Mouse (Mus musculus) gastrocnemius, postnatal 14 days (tissue): Measurements from ENCODE around the gene Plekhs1. TPM values are rescaled to one million over a fixed set of nuclear protein-coding genes. Genes with fewer than 3 reads are reported as not detected.

Experiments
- DNase-seq: peaks from one replicate; pipeline ENCODE4 v3.0.0; 2021; ENCODE audit warnings: mixed read lengths
- intact Hi-C: fragments of 180-260 bp; cut with DNase I; formaldehyde crosslinking; loops from one replicate; pipeline ENCODE4 v1.15.1; 2025; ENCODE audit warnings: low total_unique reads
- total RNA-seq, 2 experiments: library from RNA; stranded (reverse); gene quantifications; 2 replicates each; pipeline ENCODE4 v1.2.3; 2021

Gene Plekhs1
- total RNA-seq, 2 experiments from 2014 or later: 0.09 to 0.21 TPM

GRCm38 (mm10) chr19:56452421-56452820 is 9.0 kb upstream of the Plekhs1 start:
- intact Hi-C loops: no loop called here

GRCm38 (mm10) chr19:56454862-56455261 is 6.6 kb upstream of the Plekhs1 start:
- intact Hi-C loops: no loop called here
- no peak for DNase-seq

More at GRCm38 (mm10) chr19:56452421-56452820, 9.0 kb upstream of the Plekhs1 start:
- no peak for DNase-seq

DNA sequence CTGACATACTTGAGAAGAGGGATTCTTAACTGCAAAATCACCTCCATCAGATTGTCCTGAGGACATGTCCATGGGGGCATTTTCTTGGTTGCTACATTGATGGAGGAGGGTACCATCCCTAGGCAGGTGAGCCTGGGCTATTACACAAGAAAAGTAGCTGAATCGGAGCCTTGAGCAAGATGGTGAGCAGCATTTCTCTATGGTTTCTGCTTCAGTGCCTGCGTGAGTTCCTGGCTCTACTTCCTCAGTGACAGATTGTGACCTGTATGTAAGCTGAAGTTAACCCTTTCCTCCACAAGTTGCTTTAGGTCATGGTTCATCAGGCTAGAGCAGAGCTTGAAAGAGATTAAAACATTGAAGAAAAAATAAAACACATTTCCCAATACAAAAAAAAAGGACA is 6.1 kb upstream of the Plekhs1 start:
- intact Hi-C loops: no loop called here
- no peak for DNase-seq

GRCm38 (mm10) chr19:56457569-56457968 is 3.9 kb upstream of the Plekhs1 start:
- intact Hi-C loops: no loop called here

DNA sequence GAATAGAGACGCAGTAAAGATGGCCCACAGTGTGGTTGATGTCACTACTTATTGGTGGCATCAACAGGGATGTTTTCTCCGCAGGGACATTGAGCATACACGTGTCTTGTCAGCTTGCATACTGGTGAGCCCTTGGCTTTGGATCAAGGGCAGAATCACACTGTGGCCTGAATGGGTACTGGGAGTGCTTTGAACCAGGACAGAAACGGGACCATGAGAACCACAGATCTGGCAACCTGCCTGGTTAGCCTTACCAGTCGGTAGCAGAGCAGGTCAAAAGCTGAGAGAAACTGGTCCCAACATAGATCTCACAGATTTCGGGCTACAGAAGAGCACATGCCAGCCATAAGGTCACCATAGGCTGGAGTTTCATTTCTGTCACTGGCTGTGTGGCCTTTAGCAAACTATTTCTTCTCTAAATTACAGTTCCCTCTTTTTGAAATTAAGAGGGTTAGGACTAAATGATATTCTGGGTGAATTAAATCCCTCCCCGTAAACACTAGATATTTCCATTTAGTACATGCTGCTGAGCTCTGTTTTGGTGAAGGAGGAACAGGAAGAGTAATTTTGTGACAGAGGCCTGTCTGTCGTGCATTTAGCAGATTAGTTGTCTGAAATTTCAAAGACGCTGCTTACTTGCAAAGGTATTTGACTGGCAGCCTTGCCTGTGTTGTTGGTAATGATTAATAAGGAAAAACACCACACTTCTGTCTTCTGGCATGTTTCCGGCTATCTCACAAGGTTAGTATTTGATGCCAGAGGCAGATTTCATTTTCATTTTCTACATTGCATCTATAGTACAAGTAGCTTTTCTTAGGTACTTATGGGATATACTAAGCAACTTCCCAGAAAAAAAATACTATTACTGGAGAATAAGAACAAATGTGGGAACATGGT is 2.0 kb upstream of the Plekhs1 start:
- intact Hi-C loops: no loop called here
- DNase-seq: no peak

More at GRCm38 (mm10) chr19:56457569-56457968, 3.9 kb upstream of the Plekhs1 start:
- DNase-seq: no peak

DNA sequence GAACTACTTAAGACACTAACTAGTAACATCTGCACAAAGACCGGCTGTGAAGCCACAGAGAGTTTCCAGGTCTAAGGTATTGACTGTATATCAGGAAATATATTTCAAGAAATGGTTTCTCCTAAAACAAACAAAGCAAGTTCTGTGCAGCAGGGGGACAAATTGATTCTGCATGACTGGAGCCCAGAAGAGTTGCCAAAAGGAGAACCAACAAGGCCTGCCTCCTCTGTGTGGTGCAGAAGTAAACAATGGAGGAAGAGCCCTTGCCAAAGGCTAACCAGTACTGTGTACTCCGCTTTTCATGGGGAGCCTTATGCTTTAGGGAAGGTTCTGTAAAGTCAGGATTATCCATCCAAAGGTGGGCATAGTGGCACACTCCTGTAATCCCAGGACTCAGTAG is 1.2 kb upstream of the Plekhs1 start:
- intact Hi-C loops: no loop called here
- DNase-seq: no peak

- DNase-seq: no peak
- intact Hi-C loops: no loop called here
Observed at GRCm38 (mm10) chr19:56462786-56463185, 1.3 kb downstream of the Plekhs1 start.

DNA sequence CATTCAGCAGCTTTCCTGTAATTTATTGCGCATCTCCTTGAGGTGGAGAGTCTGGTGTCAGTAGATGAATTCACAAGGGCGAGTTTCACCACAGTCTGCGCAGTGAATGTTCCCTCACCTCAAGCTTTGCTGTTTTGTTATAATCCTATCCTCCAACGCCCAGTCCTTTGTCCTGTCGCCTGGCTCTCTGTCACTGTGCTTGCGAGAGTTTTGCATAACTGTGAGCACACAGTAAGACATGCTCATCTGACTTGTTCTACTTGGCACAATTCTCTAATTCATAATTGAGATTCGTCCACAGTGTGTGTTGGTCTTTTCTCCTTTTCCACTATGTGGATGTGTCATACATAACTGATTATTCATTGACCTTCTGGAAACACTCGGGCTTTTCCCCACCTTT is 5.0 kb downstream of the Plekhs1 start:
- intact Hi-C loops: no loop called here
- no peak for DNase-seq

DNA sequence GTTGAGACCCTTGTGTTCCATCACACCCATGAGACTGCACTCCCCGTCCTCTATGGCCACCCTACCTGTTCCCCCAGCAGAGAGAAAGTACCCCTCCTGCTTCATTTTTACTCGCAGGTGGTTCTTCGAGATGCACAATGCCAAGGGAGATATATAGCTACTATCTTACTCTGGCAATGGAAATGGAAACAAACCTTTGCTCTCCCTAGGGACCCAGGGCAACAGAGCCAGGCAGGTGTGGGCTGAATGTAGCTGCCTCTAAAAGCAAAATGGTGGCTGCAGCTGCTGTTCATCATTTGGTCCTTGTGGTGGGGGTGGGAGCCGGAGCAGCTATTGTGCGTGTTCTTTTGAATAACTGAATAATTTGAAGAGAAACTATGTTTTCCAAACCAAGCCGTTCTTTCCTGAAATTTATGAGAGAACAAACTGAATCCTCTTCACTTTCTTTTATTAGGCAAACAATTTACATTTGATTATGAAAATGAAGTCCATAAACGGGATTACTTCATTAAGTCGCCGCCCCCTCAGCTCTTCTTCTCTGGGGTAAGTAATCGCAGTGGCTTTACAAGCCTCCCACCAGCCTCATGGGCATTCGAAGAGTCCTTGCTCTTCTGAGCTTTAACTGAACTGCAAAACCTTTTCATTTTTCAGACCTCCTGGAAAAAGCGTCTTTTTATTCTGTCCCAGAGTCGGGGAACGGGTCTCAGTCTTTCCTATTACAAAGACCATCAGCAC is 9.0 kb downstream of the Plekhs1 start:
- intact Hi-C loops: no loop called here
- DNase-seq: no peak

DNA sequence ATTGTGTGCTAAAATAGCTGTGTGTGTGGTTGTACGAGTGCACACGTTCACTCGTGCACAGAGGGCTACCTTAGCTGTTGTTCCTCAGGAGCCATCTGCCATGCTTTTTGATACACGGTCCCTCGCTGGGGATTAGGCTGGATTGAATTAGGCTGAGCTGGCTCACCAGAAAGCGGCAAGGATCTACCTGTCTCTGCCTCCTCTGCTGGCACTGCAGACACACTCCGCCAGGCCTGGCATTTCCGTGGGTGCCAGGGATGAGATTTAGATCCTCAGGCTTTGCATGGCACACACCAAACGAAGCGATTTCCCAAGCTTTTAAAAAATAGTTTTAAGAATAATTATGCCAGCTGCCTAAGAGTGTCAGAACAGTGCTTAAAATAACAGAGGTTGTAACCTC is 10.5 kb downstream of the Plekhs1 start:
- DNase-seq: no peak
- intact Hi-C loops: no loop called here

GRCm38 (mm10) chr19:56474869-56475550 is 13.6 kb downstream of the Plekhs1 start:
- intact Hi-C loops: no loop called here
- no peak for DNase-seq

- DNase-seq: no peak
- intact Hi-C loops: no loop called here
Observed at GRCm38 (mm10) chr19:56476546-56476945, 15.1 kb downstream of the Plekhs1 start.

DNA sequence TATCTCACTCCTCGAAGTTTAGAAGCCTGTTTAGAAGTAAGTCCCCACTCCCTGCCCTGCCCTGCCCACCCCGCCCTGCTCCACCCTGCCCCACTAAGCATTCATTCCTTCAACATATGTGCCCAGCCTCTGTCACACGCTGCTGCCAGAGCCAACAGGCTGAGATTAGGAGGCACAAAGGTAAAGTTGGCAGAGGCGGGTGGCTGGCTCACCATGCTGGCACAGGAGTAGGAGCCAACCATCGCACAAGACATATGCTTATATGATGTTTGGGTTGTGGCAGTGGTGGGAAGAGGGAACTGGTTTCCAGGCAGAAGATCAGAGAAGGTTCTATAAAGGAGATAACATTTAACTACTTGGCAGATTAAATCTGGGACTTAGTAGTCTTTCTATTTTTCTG is 15.8 kb downstream of the Plekhs1 start:
- intact Hi-C loops: no loop called here
- DNase-seq: no peak

GRCm38 (mm10) chr19:56477832-56478231 is 16.4 kb downstream of the Plekhs1 start:
- intact Hi-C loops: no loop called here
- no peak for DNase-seq

DNA sequence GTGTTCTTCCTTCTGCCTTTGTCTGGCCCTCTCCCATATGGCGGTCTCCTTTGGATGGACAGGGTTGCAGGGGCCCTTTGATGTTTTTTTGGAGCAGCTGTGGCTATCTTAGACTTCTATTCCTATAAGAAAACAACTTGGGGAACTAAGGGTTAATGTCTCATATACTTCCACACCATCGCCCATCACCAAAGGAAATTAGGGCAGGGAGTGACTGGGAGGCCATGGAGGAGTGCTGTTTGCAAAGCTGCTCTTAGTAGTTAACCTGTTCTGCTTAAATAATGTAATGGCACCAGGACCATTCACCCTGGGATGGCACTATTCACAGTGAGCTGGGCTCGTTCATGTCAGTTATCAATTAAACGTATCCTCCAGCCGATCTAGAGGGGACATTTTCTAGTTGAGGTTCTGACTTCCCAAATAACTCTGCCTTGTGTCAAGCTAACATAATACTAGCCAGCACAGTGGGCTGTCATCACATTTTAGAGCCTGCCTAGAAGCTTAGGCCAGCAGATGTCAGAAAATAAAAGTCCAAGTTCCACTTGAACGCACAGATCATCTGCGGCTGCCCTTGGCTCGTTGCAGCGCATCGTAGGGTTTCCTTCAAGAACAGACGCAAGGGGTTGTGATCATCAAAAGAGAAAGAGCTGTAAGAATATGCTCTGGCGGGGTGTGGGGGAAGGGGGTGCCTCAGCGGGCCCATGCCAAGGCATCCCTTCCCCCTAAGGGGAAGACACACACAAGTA is 23.4 kb downstream of the Plekhs1 start:
- no peak for DNase-seq
- intact Hi-C loops: no loop called here

DNA sequence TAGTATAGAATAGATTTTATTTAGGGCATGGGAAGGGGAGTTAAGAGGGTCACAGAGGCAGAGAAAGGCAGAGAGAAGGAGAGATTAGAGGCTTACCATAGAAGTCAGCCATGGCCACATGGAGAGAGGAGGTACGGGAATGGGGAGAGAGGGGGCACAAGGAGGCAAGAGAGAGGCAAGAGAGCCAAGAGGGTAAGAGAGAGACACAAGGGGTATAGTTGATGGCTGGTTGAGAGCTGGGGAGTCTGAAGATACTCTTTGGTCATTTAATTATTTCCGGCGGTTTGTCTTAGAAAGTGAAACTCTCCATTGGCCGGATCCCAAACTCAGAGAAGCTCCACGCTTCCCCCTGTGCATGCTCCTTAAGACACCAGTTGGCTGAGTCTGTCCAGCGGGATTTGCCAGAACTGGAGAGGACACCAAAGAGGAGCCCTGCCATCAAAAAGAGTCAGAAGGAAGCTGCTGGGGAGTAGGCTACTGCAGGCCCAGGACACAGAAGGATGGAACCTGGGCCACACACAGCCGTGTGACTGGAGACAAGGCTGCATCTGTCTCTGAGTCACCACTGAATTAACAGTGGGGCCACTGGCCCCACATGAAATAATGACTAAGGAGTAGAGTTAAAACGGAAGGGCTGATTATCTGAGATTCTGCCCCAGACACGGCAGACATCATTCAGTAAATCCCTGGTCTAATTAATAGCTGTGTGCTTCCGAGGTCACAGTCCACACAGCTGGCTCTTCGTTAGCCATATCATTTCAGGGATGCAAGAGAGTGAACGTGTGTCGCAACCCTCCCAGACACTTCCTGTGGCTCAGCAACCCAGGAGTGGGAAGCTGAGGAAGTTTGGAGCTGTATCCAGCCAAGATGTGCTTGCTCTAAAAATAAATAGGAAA is 24.2 kb downstream of the Plekhs1 start:
- intact Hi-C loops: no loop called here
- DNase-seq: peak; percentile 43

DNA sequence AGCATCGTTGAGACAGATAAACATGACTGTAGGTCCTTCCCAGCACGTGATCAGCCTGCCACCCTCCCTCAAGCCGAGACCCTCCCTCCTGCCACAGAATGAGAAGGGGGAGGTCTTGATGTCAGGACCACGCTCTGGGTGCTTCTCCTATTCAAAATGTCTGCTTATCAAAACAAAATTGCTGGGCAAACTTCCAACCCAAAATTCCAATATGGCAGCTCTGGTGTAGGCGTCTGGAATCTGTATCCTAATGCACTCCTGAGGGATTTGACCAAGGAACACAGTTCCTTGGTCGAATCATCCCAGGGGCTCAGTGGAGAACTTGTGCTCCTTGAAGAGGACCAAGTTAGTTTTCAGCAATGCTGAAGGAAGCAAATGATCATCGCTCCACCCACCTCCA is 25.5 kb downstream of the Plekhs1 start:
- DNase-seq: no peak
- intact Hi-C loops: no loop called here

- DNase-seq: no peak
- intact Hi-C loops: no loop called here
Observed at GRCm38 (mm10) chr19:56487339-56487738, 25.9 kb downstream of the Plekhs1 start.

- intact Hi-C loops: no loop called here
- DNase-seq: no peak
Observed at GRCm38 (mm10) chr19:56489601-56490000, 28.2 kb downstream of the Plekhs1 start.
